Mouse (Mus musculus): ENCODE results near the gene Olfr470. TPM values are rescaled to one million over a fixed set of nuclear protein-coding genes. Genes with fewer than 3 reads are reported as not detected.
"Not testable (repeated sequence)": the region's sequence is repeated elsewhere in the genome, so short reads cannot be mapped to it uniquely, and the experiment has no call there.

Olfr470 gene
- not detected for total RNA-seq (2021)
- long read RNA-seq, experiment 1 = 0 reads
- long read RNA-seq, experiment 2 = 0 reads

- DNase-seq (ENCODE audit: low spot score in 2 of 2) = not testable (repeated sequence)
Measured at GRCm38 (mm10) chr7:107847390-107847789, at the start of gene Olfr470. Gene Olfr470 (minus strand): TSS chr7:107847490.

GRCm38 (mm10) chr7:107841719-107842118, 5.6 kb downstream of the Olfr470 start:
- no peak for DNase-seq (ENCODE audit: low spot score in 2 of 2)

GRCm38 (mm10) chr7:107825441-107825840, 21.8 kb downstream of the Olfr470 start, which contains the start of gene Olfr469:
Gene Olfr469 (minus strand): TSS chr7:107825541.
- DNase-seq (ENCODE audit: low spot score in 2 of 2) = not testable (repeated sequence)

- not testable (repeated sequence) for DNase-seq (ENCODE audit: low spot score in 2 of 2)
Measured at GRCm38 (mm10) chr7:107823867-107824266, 23.4 kb downstream of the Olfr470 start.

GRCm38 (mm10) chr7:107819442-107819841, 27.8 kb downstream of the Olfr470 start:
- peak in 1 of 2 experiments; percentile 1 for DNase-seq (ENCODE audit: low spot score in 2 of 2)

GRCm38 (mm10) chr7:107811963-107812362, 35.3 kb downstream of the Olfr470 start, which contains the start of gene Olfr467:
Gene Olfr467 (plus strand): TSS chr7:107812263.
- DNase-seq (ENCODE audit: low spot score in 2 of 2) = no peak

GRCm38 (mm10) chr7:107802138-107802537, 45.2 kb downstream of the Olfr470 start:
- no peak for DNase-seq (ENCODE audit: low spot score in 2 of 2)

GRCm38 (mm10) chr7:107801108-107801507, 46.2 kb downstream of the Olfr470 start, which contains the start of gene Ovch2:
Gene Ovch2 (minus strand): TSS chr7:107801208.
- no peak for DNase-seq (ENCODE audit: low spot score in 2 of 2)

GRCm38 (mm10) chr7:107796500-107796899, 50.8 kb downstream of the Olfr470 start:
- no peak for DNase-seq (ENCODE audit: low spot score in 2 of 2)

Other genes starting within 250 kb of the Olfr470 start
- not detected for gene 5330417H12Rik, start 222.3 kb downstream of the Olfr470 start, total RNA-seq (2021)
- gene Cyb5r2, start 89.5 kb downstream of the Olfr470 start, total RNA-seq (2021) = not detected
- gene Ovch2, start 46.3 kb downstream of the Olfr470 start, total RNA-seq (2021) = not detected
- not detected for gene Olfr467, start 35.2 kb downstream of the Olfr470 start, total RNA-seq (2021)
- not detected for gene Olfr469, start 21.9 kb downstream of the Olfr470 start, total RNA-seq (2021)
- gene Olfr472, start 50.4 kb upstream of the Olfr470 start, total RNA-seq (2021) = not detected
- gene Olfr473, start 83.0 kb upstream of the Olfr470 start, total RNA-seq (2021) = not detected
- not detected for gene Olfr474, start 107.2 kb upstream of the Olfr470 start, total RNA-seq (2021)
- gene Olfr476, start 117.3 kb upstream of the Olfr470 start, total RNA-seq (2021) = not detected
- not detected for gene Olfr477, start 139.2 kb upstream of the Olfr470 start, total RNA-seq (2021)
- not detected for gene Olfr478, start 186.5 kb upstream of the Olfr470 start, total RNA-seq (2021)
- gene Olfr479, start 203.2 kb upstream of the Olfr470 start, total RNA-seq (2021) = not detected
- gene Olfr480, start 219.9 kb upstream of the Olfr470 start, total RNA-seq (2021) = not detected
- gene Olfr481, start 232.4 kb upstream of the Olfr470 start, total RNA-seq (2021) = not detected